Mouse (Mus musculus) hindbrain, embryonic 13.5 days (tissue): ENCODE results near the gene Wnk1. TPM values are rescaled to one million over a fixed set of nuclear protein-coding genes. Genes with fewer than 3 reads are reported as not detected.

Source experiments
- ATAC-seq: fragments of 200-750 bp; cut with Nextera tagmentation; 2 replicates; pipeline ENCODE4 v1.8.0; 2017; ENCODE audit warnings: moderate TSS enrichment; ENCODE audit not compliant: low FRiP score
- H3K27ac ChIP-seq: fragments of 300-500 bp; sonication (generic); 2 replicates; pipeline ENCODE4 v1.5.1; 2015; ENCODE audit warnings: inconsistent platforms, mild to moderate bottlenecking, moderate library complexity
- H3K27me3 ChIP-seq: fragments of 300-500 bp; sonication (generic); 2 replicates; pipeline ENCODE4 v1.6.1; 2015; ENCODE audit warnings: mild to moderate bottlenecking, inconsistent platforms
- H3K36me3 ChIP-seq: fragments of 300-500 bp; sonication (generic); 2 replicates; pipeline ENCODE4 v1.6.1; 2015; ENCODE audit warnings: mild to moderate bottlenecking, inconsistent platforms
- H3K4me1 ChIP-seq: fragments of 300-500 bp; sonication (generic); replicated peaks from 2 replicates; pipeline ENCODE4 v1.6.1; 2015; ENCODE audit warnings: inconsistent platforms
- H3K4me2 ChIP-seq: fragments of 300-500 bp; sonication (generic); 2 replicates; pipeline ENCODE4 v1.6.1; 2015; ENCODE audit warnings: inconsistent platforms, mild to moderate bottlenecking, moderate library complexity
- H3K4me3 ChIP-seq: fragments of 300-500 bp; sonication (generic); 2 replicates; pipeline ENCODE4 v1.5.1; 2015; ENCODE audit warnings: mild to moderate bottlenecking, inconsistent platforms
- H3K9ac ChIP-seq: fragments of 300-500 bp; sonication (generic); 2 replicates; pipeline ENCODE4 v1.6.1; 2015; ENCODE audit warnings: mild to moderate bottlenecking, inconsistent platforms
- H3K9me3 ChIP-seq: fragments of 300-500 bp; sonication (generic); 2 replicates; pipeline ENCODE4 v1.6.1; 2016; ENCODE audit warnings: inconsistent platforms
- WGBS: fragments of 180-500 bp; shearing (Covaris S2); methylation state at CpG from one replicate; pipeline ENCODE4 v1.1.7; 2015; 5-methylcytosine and 5-hydroxymethylcytosine counted together
- polyA plus RNA-seq: library from polyadenylated mRNA; unstranded; fragments of >200 nt; fragmentation: Nextera tagmentation; extraction: Ambion mirVana; gene quantifications from 2 replicates; pipeline ENCODE4 v1.2.1, GENCODE M21; 2015

Wnk1 gene
- polyA plus RNA-seq, 1 experiment from 2014 or later: 56.5 TPM

- Histone ChIP-seq H3K4me2 (no peak overlapping the region), H3K4me1 (no peaks in the 10 kb centered on the region), H3K27ac (no peak overlapping the region), H3K27me3 (no peaks in the 10 kb centered on the region), H3K36me3 (peaks cover 84% of the 10 kb centered on the region), H3K9me3 (no peaks in the 10 kb centered on the region), H3K9ac (no peak overlapping the region), H3K4me3 (no peak overlapping the region)
- ATAC-seq: no peak
- 67% methylated on average over 4 of the region's 4 CpGs for WGBS
These were observed 114.1 kb downstream of the Wnk1 start for GRCm38 (mm10) chr6:119924235-119925005.

DNA sequence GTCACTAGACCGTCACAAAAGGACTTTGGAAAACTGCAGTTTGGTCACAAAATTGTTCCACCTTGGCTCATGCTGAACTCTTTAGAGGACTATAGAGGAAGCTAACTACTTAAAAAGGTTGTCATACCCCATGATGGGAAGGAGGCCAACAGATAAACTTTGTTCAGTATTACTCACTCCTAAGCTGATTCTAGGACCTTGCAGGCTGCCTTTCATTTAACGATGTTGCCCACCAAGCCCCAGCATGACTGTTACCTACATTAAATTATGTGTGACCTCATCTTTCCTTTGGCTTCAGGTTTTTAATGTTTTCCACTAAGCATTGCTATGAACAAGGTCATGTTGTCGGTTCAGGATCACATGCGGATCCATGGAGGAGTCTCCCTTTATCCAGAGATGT, 115.9 kb downstream of the Wnk1 start:
- Histone ChIP-seq H3K27ac (no peak overlapping the region), H3K4me2 (no peak overlapping the region), H3K9me3 (no peaks in the 10 kb centered on the region), H3K9ac (no peak overlapping the region), H3K4me1 (no peaks in the 10 kb centered on the region), H3K4me3 (no peak overlapping the region), H3K36me3 (peaks cover 85% of the 10 kb centered on the region), H3K27me3 (no peaks in the 10 kb centered on the region)
- WGBS: 94% methylated on average over 4 of the region's 4 CpGs
- no peak for ATAC-seq

DNA sequence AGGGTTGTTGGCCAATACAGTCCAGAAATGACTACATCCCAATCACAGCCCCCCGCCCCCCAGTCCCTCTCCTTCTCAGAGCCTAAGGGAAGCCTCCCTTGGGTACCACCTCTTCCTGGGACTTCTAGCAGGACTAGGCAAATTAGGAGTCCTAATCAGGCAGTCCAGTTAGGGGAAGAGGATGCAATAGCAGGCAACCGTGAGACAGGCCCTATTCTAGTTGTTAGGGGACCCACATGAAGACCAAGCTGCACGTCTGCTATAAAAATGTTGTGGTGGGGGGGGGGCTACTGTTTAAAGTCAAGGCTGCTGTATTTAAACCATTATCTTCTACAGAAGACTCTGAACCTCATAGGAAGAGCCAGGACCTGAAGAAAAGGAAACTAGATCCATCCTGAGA, 116.3 kb downstream of the Wnk1 start:
- Histone ChIP-seq H3K9me3 (no peaks in the 10 kb centered on the region), H3K27me3 (no peaks in the 10 kb centered on the region), H3K36me3 (peaks cover 81% of the 10 kb centered on the region), H3K4me1 (no peaks in the 10 kb centered on the region), H3K4me2 (no peak overlapping the region), H3K4me3 (no peak overlapping the region), H3K27ac (no peak overlapping the region), H3K9ac (no peak overlapping the region)
- 89% methylated on average over 3 of the region's 3 CpGs for WGBS
- ATAC-seq: no peak

DNA sequence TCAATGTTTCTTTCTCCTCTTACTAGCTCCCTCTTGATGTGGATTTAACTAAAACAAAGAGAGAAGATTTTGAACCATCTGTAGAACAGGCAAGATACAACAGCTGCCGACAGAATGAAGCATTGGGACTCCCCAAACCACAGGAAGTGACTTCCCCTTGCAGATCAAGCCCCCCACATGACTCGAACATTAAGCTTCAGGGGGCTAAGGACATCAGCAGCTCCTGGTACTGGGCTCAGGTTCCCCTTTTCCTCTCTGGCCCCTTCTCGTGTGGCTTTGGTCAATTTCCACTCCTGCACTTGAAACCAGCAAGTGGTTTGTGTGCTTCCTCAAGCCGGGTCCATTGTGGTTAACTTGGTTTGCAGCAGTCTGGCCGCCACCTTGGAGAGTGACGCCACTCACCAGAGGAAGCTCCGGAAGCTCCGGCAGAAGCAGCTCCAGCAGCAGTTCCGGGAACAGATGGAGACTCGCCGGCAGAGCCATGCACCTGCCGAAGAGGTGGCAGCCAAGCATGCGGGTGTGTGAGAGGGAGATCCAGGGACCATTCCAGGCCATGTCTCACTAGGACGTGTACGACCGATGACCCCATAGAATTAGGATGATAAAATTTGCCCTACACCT, 119.8 kb downstream of the Wnk1 start:
- no peak for ATAC-seq
- no peak overlapping the region for H3K4me2 ChIP-seq
- H3K4me1 ChIP-seq: no peaks in the 10 kb centered on the region
- H3K27me3 ChIP-seq: no peaks in the 10 kb centered on the region
- 92% methylated on average over 16 of the region's 16 CpGs for WGBS
- peaks cover 82% of the 10 kb centered on the region for H3K36me3 ChIP-seq
- no peak overlapping the region for H3K4me3 ChIP-seq
- H3K27ac ChIP-seq: no peak overlapping the region
- H3K9ac ChIP-seq: no peak overlapping the region
- H3K9me3 ChIP-seq: no peaks in the 10 kb centered on the region

DNA sequence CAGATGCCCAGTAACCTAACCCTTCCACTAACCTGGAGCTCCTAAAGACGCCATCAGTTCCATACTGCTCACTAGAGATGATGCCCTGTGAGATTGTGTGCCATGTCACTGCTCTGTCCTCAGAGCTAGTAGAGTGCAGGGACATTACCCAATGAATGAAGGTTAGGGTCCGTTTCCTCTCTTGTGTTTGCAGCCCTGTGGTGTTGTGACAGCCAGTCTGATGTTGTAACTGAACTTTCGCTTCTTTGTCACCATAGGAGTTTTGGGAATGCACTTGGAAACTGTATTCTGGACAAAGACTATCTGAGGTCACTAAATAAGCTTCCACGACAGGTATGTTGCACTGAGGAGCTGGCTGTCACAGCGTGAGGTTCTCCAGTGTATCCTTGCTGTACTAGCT, 122.8 kb downstream of the Wnk1 start:
- H3K9me3 ChIP-seq: no peaks in the 10 kb centered on the region
- H3K4me2 ChIP-seq: no peak overlapping the region
- no peaks in the 10 kb centered on the region for H3K27me3 ChIP-seq
- no peak for ATAC-seq
- H3K9ac ChIP-seq: no peak overlapping the region
- H3K36me3 ChIP-seq: peaks cover 78% of the 10 kb centered on the region
- no peak overlapping the region for H3K4me3 ChIP-seq
- H3K4me1 ChIP-seq: no peaks in the 10 kb centered on the region
- H3K27ac ChIP-seq: no peak overlapping the region
- WGBS: 91% methylated on average over 5 of the region's 5 CpGs

DNA sequence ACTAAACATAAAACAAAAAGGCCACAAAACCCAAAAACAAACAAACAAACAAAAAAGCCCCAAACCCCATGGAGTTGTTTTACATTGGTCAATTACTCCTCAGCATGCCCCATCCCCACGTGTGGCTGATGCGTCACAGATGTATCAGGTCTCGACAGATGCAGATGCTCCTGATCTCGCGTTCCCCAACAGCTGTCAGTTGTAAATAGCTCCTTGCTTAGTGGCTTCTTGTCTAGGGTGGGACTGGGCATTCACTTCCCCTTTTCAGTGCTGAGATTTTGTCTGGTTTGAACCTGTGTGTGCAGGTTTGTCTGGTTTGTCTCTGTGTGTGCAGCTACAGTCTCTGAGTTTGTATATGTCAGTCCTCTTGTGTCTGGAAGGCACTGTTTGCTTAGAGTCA, 126.4 kb downstream of the Wnk1 start:
- WGBS: 80% methylated on average over 5 of the region's 5 CpGs
- no peak overlapping the region for H3K4me2 ChIP-seq
- H3K9me3 ChIP-seq: no peaks in the 10 kb centered on the region
- no peak for ATAC-seq
- H3K27me3 ChIP-seq: no peaks in the 10 kb centered on the region
- peaks cover 51% of the 10 kb centered on the region for H3K36me3 ChIP-seq
- no peaks in the 10 kb centered on the region for H3K4me1 ChIP-seq
- H3K4me3 ChIP-seq: no peak overlapping the region
- no peak overlapping the region for H3K27ac ChIP-seq
- H3K9ac ChIP-seq: no peak overlapping the region

DNA sequence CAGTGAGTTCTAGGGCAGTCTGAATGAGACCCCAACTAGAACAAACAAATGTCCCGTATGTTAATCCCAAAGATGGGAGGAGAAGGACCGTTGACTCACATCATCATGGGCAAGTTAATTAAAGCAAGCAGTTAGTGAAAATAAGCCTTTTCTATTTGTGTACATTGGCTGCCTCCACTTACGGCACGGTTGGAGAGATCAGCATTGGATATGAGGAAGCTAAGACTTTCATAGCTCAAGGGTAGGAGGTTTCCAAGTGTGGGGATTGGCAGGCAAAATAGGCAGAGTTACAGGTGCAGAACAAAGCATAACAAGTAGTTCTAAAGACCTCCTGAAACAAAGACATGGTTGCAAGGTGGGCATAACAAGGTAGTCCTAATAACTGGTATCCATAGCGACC, 133.0 kb downstream of the Wnk1 start:
- 93% methylated on average over 5 of the region's 5 CpGs for WGBS
- Histone ChIP-seq H3K27me3 (no peaks in the 10 kb centered on the region), H3K36me3 (peaks cover 3% of the 10 kb centered on the region), H3K9me3 (no peaks in the 10 kb centered on the region), H3K27ac (no peak overlapping the region), H3K9ac (no peak overlapping the region), H3K4me2 (no peak overlapping the region), H3K4me3 (no peak overlapping the region), H3K4me1 (peaks cover 15% of the 10 kb centered on the region)
- no peak for ATAC-seq

- peak; percentile 34; the same call in 1 of the 2 replicates for ATAC-seq
These were observed 135.2 kb downstream of the Wnk1 start for GRCm38 (mm10) chr6:119903081-119903789.

DNA sequence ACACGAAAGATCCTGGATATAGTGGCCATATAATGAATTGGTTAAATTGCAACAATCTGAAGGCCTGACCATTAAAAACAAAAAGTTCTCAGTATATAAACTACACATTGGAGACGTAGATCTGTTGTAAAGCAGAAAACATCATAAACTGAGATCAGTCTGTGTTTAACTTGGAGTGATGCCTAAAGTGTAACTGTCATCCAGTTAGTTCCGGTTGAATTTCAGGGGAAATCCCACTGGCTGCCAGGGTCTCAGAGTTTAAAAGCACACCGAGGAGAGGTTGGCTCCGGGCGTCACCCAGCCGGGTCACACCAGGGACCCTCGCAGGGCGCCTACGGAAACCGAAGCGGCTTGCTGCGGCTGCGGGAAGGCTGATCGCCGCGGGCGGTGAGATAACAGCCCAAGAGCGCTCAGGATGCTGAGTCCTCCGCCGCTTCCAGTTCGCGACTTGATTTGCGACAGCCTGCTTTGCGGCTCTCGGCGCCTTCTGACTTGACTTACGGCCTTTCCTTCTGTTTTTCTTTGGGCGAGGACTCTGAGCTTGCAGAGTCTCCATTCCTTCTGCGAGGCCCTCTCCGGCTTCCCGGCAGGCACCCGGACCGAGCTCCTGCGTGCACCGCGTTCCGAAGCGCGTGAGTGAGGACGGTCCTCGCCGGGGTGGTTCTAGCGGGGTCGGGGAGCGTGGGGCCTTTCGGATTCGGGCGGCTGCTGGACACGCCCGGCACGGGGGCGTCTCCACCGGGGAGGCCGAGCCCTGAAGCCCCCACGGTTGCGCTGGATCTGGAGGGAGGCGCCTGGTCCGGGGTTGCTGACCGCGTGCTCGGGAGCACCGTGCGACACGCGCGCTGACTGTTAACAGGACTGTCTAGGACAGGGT, 136.0 kb downstream of the Wnk1 start, which contains the start of gene Rad52:
Rad52 (plus strand) TSS at position 495 of the 877 bp plus-strand sequence.
- Histone ChIP-seq H3K27me3 (no peaks in the 10 kb centered on the region), H3K9ac (peak within 1 kb of the TSS; percentile 95), H3K9me3 (no peaks in the 10 kb centered on the region), H3K27ac (peak within 1 kb of the TSS; percentile 92), H3K36me3 (peaks cover 3% of the 10 kb centered on the region), H3K4me1 (peaks cover 15% of the 10 kb centered on the region), H3K4me3 (peak within 1 kb of the TSS; percentile 96), H3K4me2 (peak within 1 kb of the TSS; percentile 77)
- peak; percentile 95 for ATAC-seq
- WGBS: 2% methylated on average over 67 of the region's 67 CpGs

More at GRCm38 (mm10) chr6:119903081-119903789, 135.2 kb downstream of the Wnk1 start:
- Histone ChIP-seq H3K4me3 (peak overlapping the region; percentile 96), H3K9me3 (no peaks in the 10 kb centered on the region), H3K4me1 (peaks cover 15% of the 10 kb centered on the region), H3K4me2 (peak overlapping the region; percentile 77), H3K27ac (peak overlapping the region; percentile 92), H3K9ac (peak overlapping the region; percentile 95), H3K27me3 (no peaks in the 10 kb centered on the region), H3K36me3 (peaks cover 3% of the 10 kb centered on the region)
- WGBS: 22% methylated on average over 15 of the region's 15 CpGs

DNA sequence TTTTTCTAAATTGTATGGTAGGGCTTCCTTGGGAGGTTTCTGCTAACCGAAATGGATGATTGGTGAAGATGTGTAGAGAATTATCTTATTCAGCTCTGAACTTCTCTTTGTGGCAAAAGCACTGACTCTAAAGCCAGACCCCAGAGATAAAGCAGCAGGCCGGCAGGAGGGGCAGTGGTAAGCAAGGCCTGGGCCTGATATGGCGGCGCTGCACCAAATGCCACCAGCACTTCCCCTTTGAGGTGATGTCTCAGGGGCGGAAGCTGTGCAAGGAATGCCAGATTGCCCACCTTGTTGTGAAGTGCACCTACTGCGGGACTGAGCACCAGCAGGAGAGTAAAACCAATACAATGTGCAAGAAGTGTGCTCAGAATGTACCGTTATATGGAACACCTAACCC, 145.8 kb downstream of the Wnk1 start:
- Histone ChIP-seq H3K27me3 (0 out of 2 replicates have a peak, but pooled peaks cover 3% of the 10 kb centered on the region), H3K36me3 (no peaks in the 10 kb centered on the region), H3K9ac (no peak overlapping the region; the same call in 1 of the 2 replicates), H3K27ac (no peak overlapping the region), H3K4me2 (no peak overlapping the region), H3K9me3 (no peaks in the 10 kb centered on the region), H3K4me1 (no peaks in the 10 kb centered on the region), H3K4me3 (no peak overlapping the region)
- WGBS: 89% methylated on average over 7 of the region's 7 CpGs
- ATAC-seq: no peak

- Histone ChIP-seq H3K4me2 (no peak overlapping the region), H3K4me3 (no peak overlapping the region), H3K27ac (no peak overlapping the region), H3K4me1 (no peaks in the 10 kb centered on the region), H3K9me3 (no peaks in the 10 kb centered on the region), H3K9ac (no peak overlapping the region), H3K27me3 (no peaks in the 10 kb centered on the region), H3K36me3 (no peaks in the 10 kb centered on the region)
- 81% methylated on average over 7 of the region's 7 CpGs for WGBS
- ATAC-seq: no peak
These were observed 155.3 kb downstream of the Wnk1 start for GRCm38 (mm10) chr6:119883151-119883550.
